Mouse (Mus musculus) embryo, embryonic 10.5 days (tissue): ENCODE measurements around the gene Fancg.

Experiments used
- DNase-seq: peaks from one replicate; pipeline ENCODE4 v3.0.0-alpha.2; 2015; ENCODE audit warnings: low spot score

Fancg gene

DNA sequence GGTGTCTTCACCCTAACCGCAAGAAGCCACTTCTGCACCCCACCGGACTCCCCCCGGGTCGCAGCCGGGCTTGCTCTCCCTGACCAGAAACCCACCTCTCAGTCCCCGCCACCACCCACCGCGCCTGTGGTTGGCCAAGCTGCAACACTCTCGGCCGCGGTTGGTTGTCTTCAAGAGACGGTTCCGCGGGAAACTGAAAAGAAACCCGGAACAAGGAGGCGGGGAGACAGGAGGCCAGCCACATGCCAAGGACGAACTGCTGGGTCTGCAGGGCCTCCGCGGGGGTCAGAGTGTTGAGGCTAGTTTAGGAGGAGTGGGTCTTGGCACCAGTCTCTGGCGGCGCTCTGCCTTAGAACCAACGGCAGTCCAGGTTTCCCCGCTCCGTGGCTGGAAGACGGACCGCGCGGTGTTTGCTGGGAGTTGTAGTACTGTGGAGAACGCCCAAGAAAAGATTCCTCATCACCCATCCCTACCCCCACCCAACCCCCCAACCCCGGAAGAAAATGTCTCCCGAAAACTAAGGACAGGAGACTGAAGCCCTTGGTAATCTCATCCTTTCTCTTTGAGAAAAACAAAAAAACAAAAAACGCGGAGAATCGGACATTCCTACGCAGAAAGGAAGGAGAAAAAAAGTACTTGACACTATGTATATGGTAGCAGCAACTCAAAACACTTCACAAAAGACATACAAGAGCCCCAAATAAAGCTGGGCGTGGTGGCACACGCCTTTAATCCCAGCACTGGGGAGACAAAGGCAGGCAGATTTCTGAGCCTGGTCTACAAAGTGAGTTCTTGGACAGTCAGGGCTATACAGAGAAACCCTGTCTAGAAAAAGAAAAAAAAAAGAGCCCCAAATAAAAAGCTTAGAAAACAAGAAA, at the start of gene Fancg:
TSS of gene Fancg (minus strand) at position 346 of the 878 bp plus-strand sequence.
- peak; percentile 94 for DNase-seq

DNA sequence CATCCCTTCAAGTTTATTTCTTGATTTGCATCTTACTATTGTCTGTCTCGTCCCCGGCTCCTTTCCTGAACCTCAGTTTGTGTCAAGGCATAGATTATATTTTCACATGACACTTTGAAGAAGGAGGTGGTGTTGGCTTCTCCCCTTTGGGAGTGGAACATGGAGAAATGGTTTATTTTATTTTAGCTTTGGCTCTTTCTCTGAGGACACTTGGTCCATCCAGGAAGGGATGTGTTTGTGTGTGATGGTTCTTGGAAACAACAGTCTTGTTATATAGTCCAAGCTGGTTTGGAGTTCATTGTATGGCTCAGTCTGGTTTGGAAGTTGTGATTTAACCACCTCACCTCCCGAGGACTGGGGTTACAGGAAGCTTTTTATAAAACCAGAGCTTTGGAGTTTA, 49.4 kb upstream of the Fancg start:
- no peak for DNase-seq

DNA sequence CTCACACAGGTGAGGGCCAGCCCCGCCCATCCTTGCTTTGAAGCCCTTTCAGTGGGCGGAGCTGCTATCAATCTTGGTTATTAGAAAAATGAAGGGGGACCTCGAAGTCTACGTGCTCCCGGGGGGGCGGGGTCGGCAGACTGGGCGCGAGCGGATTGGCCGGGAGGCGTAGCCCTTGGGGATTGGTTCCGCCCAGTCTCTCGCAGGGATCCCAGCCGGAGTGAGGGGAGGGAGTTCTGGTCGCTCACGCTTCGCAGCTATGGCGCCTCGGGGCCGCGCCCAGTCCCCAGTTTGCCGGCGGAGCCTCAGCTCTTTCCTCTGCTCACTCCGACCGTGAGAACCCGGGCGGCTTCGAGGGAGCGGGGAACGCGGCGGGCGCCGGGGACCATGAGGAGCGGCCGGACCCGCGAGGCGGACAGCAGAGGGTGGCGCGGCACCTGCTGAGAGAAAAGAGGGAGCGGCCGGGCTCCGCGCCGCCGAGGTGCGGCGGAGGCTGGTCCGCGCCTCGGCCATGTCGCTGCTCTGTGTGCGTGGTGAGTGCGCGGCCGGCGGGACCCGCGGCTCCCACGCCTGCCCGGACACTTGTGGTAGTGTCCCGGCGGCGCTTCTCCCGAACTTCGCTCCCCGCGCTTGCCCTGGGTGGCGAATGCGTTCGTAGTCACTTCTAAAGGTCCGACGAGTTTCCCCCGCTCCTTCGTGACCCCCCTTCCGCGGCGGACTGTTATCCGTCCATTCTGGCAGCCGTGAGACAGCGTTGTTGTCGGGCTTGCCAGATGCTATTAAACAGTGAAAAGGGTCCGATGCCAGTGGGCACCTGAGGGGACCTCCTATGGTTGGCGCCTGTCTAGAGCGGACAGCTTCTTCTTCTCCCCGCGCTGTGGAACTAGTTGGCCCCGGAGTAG, 48.7 kb upstream of the Fancg start, which contains the start of gene Unc13b:
TSS of gene Unc13b (plus strand) at position 201 of the 902 bp plus-strand sequence.
- DNase-seq: peak; percentile 93

DNA sequence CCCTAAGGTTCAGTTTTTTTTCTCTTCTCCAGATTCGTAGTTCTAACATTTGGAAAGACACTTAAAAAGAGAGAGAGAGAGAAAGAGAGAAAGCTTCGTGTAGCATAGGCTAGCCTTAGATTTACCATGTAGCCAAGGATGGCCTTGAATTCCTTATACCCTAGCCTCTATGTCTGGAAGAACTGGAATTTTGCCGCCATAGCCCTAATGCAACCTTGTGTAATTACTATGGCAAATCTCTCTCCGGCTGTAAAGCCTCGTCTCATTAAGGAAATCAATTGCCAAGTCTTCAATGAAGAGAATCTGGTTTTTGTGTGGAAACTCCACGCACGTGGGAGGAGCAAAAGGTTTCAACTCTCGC, 48.1 kb upstream of the Fancg start:
- DNase-seq: no peak

GRCm38 (mm10) chr4:43057654-43058053, 47.3 kb upstream of the Fancg start:
- no peak for DNase-seq

DNA sequence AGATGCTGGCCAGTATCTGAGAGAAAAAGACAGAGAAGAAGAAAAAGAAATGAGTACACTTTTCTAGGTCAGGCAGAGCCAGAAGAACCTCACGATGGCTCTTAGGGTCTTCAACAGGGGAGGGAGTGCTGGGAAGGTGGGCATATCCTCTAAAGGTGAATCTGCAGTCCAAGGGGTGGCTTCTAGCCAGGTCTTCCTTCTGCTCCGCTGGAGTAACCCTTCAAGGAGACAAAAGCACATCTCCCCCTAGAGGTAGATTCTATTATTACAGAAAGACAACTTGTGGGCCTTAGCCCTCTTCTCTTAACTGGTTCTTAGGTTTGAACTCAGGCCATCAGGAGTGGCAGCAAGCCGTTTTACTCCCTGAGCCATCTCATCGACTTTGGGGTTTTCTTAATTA, 42.3 kb upstream of the Fancg start:
- DNase-seq: peak; percentile 87

GRCm38 (mm10) chr4:43047231-43047630, 36.9 kb upstream of the Fancg start:
- peak; percentile 94 for DNase-seq

- DNase-seq: no peak
These were observed 36.3 kb upstream of the Fancg start for GRCm38 (mm10) chr4:43046607-43047006.

DNA sequence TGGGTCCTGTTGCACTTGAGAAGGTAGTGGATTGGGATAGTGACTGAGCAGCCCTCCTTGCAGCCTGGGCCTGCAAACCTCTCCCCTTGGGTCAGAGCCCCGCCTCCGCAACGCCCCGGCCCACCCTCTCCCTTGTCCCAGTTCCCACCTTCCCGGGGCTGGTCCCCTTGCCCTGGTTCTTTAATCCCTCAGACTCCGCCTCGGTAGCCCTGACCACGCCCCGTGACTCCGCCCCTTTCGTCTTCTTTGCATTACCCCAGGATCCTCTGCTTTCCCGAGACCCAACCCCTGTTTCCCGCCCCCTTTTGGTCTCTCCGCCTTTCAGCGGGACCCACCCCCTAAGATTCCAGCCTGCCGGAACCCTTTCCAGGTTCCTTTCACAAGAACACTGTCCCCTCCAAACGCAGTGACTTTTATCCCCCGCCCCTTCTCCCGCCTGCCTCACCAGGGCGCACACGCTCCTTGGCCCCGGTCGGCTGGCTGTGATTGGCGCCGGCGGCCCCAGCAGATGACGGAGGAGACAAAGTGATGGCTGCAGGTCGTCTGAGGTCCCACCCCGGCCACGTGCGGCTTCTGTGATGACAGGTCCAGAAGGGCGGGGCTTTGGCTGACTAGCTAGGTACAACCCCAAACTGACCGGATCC, 35.5 kb upstream of the Fancg start, which contains the start of gene Fam214b:
TSS of gene Fam214b (minus strand) at position 562 of the 644 bp plus-strand sequence.
- DNase-seq: peak; percentile 99

DNA sequence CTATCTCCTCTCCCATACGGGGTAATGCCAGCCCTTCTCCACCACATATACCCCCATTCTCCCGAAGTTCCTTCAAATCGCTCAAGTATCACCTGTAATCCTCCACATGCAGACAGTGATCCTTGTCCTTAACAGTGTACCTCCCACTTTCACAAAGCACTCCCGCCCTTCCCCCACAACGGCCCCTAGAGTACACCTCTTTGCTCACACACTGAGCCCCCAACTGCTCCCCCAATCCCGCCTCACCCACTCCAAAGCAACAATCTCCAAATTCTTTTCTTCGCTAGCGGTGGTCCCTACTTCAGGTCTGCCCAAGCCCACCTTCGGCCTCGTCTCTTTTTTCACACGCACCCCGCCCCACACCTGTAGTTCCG, 35.0 kb upstream of the Fancg start:
- peak; percentile 32 for DNase-seq

- DNase-seq: no peak
These were observed 34.4 kb upstream of the Fancg start for GRCm38 (mm10) chr4:43044673-43045072.

- peak; percentile 94 for DNase-seq
These were observed 33.5 kb upstream of the Fancg start for GRCm38 (mm10) chr4:43043644-43044357.

GRCm38 (mm10) chr4:43040881-43041547, 30.7 kb upstream of the Fancg start:
- no peak for DNase-seq

DNA sequence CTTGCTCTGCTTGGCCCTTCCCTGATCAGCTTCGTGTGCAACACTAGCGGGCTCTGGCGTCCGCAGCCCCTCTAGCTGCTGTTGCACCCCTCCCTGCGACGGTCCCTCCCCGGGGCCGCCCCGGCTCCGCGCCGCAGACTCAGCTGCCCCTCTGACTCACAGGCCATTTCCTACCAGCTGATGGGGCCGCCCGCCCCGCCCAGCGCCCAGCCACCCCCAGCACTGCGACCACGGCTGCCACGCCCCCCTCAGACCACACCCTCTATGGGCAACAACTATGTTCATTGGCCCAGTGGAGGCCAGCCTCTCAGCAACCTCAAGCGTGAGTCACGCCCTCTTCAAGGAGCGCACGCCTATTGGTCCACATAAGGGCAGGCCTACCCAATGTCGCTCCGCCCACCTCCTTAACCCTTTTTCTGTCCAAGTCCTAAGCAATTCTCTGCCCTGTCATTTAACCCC, 29.8 kb upstream of the Fancg start:
- DNase-seq: peak; percentile 98

DNA sequence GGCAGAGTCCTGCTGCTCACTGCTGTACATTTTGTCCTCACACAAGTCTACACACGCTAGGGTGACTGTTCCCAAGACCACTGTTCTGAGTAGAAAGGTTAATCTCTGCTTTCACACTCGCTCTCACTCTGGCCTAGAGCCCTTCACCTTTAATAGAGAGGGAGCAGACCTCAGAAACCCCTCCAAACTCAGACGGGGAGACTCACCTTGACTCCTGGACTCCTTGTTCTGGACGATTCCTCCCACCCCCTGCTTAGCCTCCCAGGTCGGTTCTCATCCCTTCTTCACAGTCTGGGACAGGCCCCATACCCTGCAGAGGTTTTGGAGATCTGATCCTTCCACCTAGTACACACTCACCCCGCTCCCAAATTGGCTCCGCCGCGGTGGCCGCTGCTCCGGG, 29.3 kb upstream of the Fancg start:
- no peak for DNase-seq

- DNase-seq: no peak
These were observed 28.5 kb upstream of the Fancg start for GRCm38 (mm10) chr4:43038567-43039495.

DNA sequence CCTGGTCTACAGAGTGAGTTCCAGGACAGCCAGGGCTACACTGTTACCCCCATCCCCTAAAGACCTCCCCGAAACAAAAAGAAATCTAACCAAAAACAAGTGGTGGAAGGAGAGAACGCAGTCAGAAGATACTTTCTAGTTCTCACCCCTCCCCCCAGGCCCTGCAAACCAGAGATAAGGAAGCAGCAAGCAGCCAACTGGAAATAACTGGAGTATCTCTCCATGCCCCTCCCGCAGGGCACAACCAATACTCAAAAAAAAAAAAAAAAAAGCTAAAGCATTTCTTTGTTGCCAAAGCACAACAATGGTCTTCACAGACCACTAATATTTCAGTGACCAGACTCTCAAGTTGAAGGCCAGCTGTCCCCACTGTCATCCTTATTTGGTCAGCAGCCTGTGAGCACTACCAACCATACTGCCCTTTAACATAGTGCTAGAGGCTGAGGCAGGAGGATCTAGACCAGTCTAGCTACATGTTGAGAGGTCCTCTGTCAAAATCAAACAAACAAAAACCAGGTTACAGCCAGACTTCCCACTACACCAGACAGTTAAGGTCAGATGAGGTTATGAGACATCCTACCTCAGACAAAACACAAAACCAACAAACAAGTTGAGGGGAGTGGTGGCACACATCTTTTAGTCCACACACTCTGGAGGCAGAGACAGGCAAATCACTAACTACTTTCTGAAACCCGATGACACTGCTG, 27.7 kb upstream of the Fancg start:
- no peak for DNase-seq

GRCm38 (mm10) chr4:43036356-43036755, 26.1 kb upstream of the Fancg start:
- no peak for DNase-seq

GRCm38 (mm10) chr4:43035851-43036250, 25.5 kb upstream of the Fancg start:
- no peak for DNase-seq
